Mouse (Mus musculus): Measurements from ENCODE around the gene Defa31. TPM values are rescaled to one million over a fixed set of nuclear protein-coding genes. Genes with fewer than 3 reads are reported as not detected.
"Not testable (repeated sequence)": the region's sequence is repeated elsewhere in the genome, so short reads cannot be mapped to it uniquely, and the experiment has no call there.

Defa31 gene
- total RNA-seq (2022): not detected

DNA sequence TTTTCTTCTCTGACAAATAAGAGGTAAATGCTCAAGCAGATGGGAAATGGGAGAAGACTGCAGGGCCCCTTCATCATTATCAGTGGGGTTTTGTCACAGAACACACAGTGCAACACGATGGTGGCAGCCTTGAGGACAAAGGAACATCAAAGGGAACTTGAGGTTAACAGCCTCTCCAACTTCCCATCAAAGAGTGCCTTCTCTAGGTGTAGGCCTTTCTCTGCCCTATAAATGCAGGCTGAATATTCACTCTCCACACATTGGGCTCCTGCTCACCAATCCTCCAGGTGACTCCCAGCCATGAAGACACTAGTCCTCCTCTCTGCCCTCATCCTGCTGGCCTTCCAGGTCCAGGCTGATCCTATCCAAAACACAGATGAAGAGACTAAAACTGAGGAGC, at the start of gene Defa31:
Gene Defa31, plus strand, starts transcription at position 301 of the 400 bp plus-strand sequence.
- DNase-seq (ENCODE audit: low spot score in 2 of 2): not testable (repeated sequence)

GRCm38 (mm10) chr8:21161977-21162376, 29.4 kb upstream of the Defa31 start, which contains the start of gene Defa22:
TSS of gene Defa22 (plus strand) at chr8:21162277.
- not testable (repeated sequence) for DNase-seq (ENCODE audit: low spot score in 2 of 2)

GRCm38 (mm10) chr8:21201261-21201660, 9.8 kb downstream of the Defa31 start, which contains the start of gene Gm15293:
TSS of gene Gm15293 (plus strand) at chr8:21201561.
- DNase-seq (ENCODE audit: low spot score in 2 of 2): not testable (repeated sequence)

Other genes with a start within 250 kb of the Defa31 start
- gene AY761185, start 246.9 kb upstream of the Defa31 start, total RNA-seq (2022): not detected
- gene Defa21, start 166.1 kb upstream of the Defa31 start, total RNA-seq (2022): not detected
- gene Defa23, start 136.6 kb upstream of the Defa31 start, total RNA-seq (2022): not detected
- gene Defa35, start 126.6 kb upstream of the Defa31 start, total RNA-seq (2022): not detected
- gene Defa25, start 107.2 kb upstream of the Defa31 start, total RNA-seq (2022): not detected
- gene Gm14851, start 95.6 kb upstream of the Defa31 start, total RNA-seq (2022): not detected
- gene Defa30, start 57.0 kb upstream of the Defa31 start, total RNA-seq (2022): not detected
- not detected for gene Defa22, start 29.3 kb upstream of the Defa31 start, total RNA-seq (2022)
- not detected for gene Gm15293, start 9.9 kb downstream of the Defa31 start, total RNA-seq (2022)
- gene Gm15292, start 58.1 kb downstream of the Defa31 start, total RNA-seq (2022): not detected
- not detected for gene Defa27, start 123.9 kb downstream of the Defa31 start, total RNA-seq (2022)
- not detected for gene Defa29, start 135.4 kb downstream of the Defa31 start, total RNA-seq (2022)
- not detected for gene Defa2, start 186.9 kb downstream of the Defa31 start, total RNA-seq (2022)
- gene Defa33, start 200.2 kb downstream of the Defa31 start, total RNA-seq (2022): not detected
- not detected for gene Defa36, start 235.8 kb downstream of the Defa31 start, total RNA-seq (2022)

Data from layer of hippocampus, adult 8-10 months (tissue).